Mouse (Mus musculus): ENCODE results near the gene 2010111I01Rik. TPM values are rescaled to one million over a fixed set of nuclear protein-coding genes. Genes with fewer than 3 reads are reported as not detected.

Gene 2010111I01Rik
- polyA plus RNA-seq, 1 experiment, result 174 TPM

GRCm38 (mm10) chr13:62951606-62952005, 13.1 kb upstream of the 2010111I01Rik start:
- no peak for TF ChIP-seq CTCF (IDR thresholded peaks at IDR 0.05; ENCODE audit: borderline replicate concordance, insufficient read depth, low read length)
- TF ChIP-seq POLR2A (IDR thresholded peaks at IDR 0.05; ENCODE audit: low read depth, low read length), result no peak

GRCm38 (mm10) chr13:62952047-62952446, 12.6 kb upstream of the 2010111I01Rik start:
- TF ChIP-seq POLR2A (IDR thresholded peaks at IDR 0.05; ENCODE audit: low read depth, low read length) (no peak), CTCF (IDR thresholded peaks at IDR 0.05; ENCODE audit: borderline replicate concordance, insufficient read depth, low read length) (no peak)
- no peak overlapping the region for H3K4me3 ChIP-seq (ENCODE audit: insufficient read depth, low read length)
- H3K27ac ChIP-seq (ENCODE audit: insufficient read depth, low read length), result no peak overlapping the region
- no peaks in the 10 kb centered on the region for H3K4me1 ChIP-seq (ENCODE audit: control insufficient read depth, insufficient read depth, low read length)

More at GRCm38 (mm10) chr13:62951606-62952005, 13.1 kb upstream of the 2010111I01Rik start:
- no peak overlapping the region for H3K4me3 ChIP-seq (ENCODE audit: insufficient read depth, low read length)
- H3K27ac ChIP-seq (ENCODE audit: insufficient read depth, low read length), result no peak overlapping the region
- no peaks in the 10 kb centered on the region for H3K4me1 ChIP-seq (ENCODE audit: control insufficient read depth, insufficient read depth, low read length)

- TF ChIP-seq POLR2A (IDR thresholded peaks at IDR 0.05; ENCODE audit: low read depth, low read length) (no peak), CTCF (IDR thresholded peaks at IDR 0.05; ENCODE audit: borderline replicate concordance, insufficient read depth, low read length) (no peak)
- no peak overlapping the region for H3K27ac ChIP-seq (ENCODE audit: insufficient read depth, low read length)
- H3K4me1 ChIP-seq (ENCODE audit: control insufficient read depth, insufficient read depth, low read length), result no peaks in the 10 kb centered on the region
- H3K4me3 ChIP-seq (ENCODE audit: insufficient read depth, low read length), result no peak overlapping the region
These were observed 12.1 kb upstream of the 2010111I01Rik start for GRCm38 (mm10) chr13:62952624-62953023.

GRCm38 (mm10) chr13:62955997-62956396, 8.7 kb upstream of the 2010111I01Rik start:
- H3K4me3 ChIP-seq (ENCODE audit: insufficient read depth, low read length), result no peak overlapping the region

GRCm38 (mm10) chr13:62956776-62957175, 7.9 kb upstream of the 2010111I01Rik start:
- Histone ChIP-seq H3K4me1 (ENCODE audit: control insufficient read depth, insufficient read depth, low read length) (no peaks in the 10 kb centered on the region), H3K4me3 (ENCODE audit: insufficient read depth, low read length) (no peak overlapping the region), H3K27ac (ENCODE audit: insufficient read depth, low read length) (no peak overlapping the region)
- no peak for TF ChIP-seq CTCF (IDR thresholded peaks at IDR 0.05; ENCODE audit: borderline replicate concordance, insufficient read depth, low read length)
- no peak for TF ChIP-seq POLR2A (IDR thresholded peaks at IDR 0.05; ENCODE audit: low read depth, low read length)

More at GRCm38 (mm10) chr13:62955997-62956396, 8.7 kb upstream of the 2010111I01Rik start:
- H3K27ac ChIP-seq (ENCODE audit: insufficient read depth, low read length), result no peak overlapping the region
- TF ChIP-seq POLR2A (IDR thresholded peaks at IDR 0.05; ENCODE audit: low read depth, low read length) (no peak), CTCF (IDR thresholded peaks at IDR 0.05; ENCODE audit: borderline replicate concordance, insufficient read depth, low read length) (no peak)
- H3K4me1 ChIP-seq (ENCODE audit: control insufficient read depth, insufficient read depth, low read length), result no peaks in the 10 kb centered on the region

- H3K4me1 ChIP-seq (ENCODE audit: control insufficient read depth, insufficient read depth, low read length), result no peaks in the 10 kb centered on the region
- no peak overlapping the region for H3K27ac ChIP-seq (ENCODE audit: insufficient read depth, low read length)
- TF ChIP-seq POLR2A (IDR thresholded peaks at IDR 0.05; ENCODE audit: low read depth, low read length) (no peak), CTCF (IDR thresholded peaks at IDR 0.05; ENCODE audit: borderline replicate concordance, insufficient read depth, low read length) (no peak)
- no peak overlapping the region for H3K4me3 ChIP-seq (ENCODE audit: insufficient read depth, low read length)
These were observed 1.3 kb upstream of the 2010111I01Rik start for GRCm38 (mm10) chr13:62963358-62963757.

- Histone ChIP-seq H3K27ac (ENCODE audit: insufficient read depth, low read length) (no peak overlapping the region), H3K4me3 (ENCODE audit: insufficient read depth, low read length) (no peak overlapping the region), H3K4me1 (ENCODE audit: control insufficient read depth, insufficient read depth, low read length) (peaks cover 2% of the 10 kb centered on the region)
- TF ChIP-seq POLR2A (IDR thresholded peaks at IDR 0.05; ENCODE audit: low read depth, low read length) (no peak), CTCF (IDR thresholded peaks at IDR 0.05; ENCODE audit: borderline replicate concordance, insufficient read depth, low read length) (no peak)
These were observed 3.5 kb downstream of the 2010111I01Rik start for GRCm38 (mm10) chr13:62968223-62968622.

- peaks cover 2% of the 10 kb centered on the region for H3K4me1 ChIP-seq (ENCODE audit: control insufficient read depth, insufficient read depth, low read length)
- H3K27ac ChIP-seq (ENCODE audit: insufficient read depth, low read length), result no peak overlapping the region
- TF ChIP-seq POLR2A (IDR thresholded peaks at IDR 0.05; ENCODE audit: low read depth, low read length) (no peak), CTCF (IDR thresholded peaks at IDR 0.05; ENCODE audit: borderline replicate concordance, insufficient read depth, low read length) (no peak)
- no peak overlapping the region for H3K4me3 ChIP-seq (ENCODE audit: insufficient read depth, low read length)
These were observed 6.0 kb downstream of the 2010111I01Rik start for GRCm38 (mm10) chr13:62970515-62971269.

- no peak for TF ChIP-seq CTCF (IDR thresholded peaks at IDR 0.05; ENCODE audit: borderline replicate concordance, insufficient read depth, low read length)
- TF ChIP-seq POLR2A (IDR thresholded peaks at IDR 0.05; ENCODE audit: low read depth, low read length), result no peak
- H3K4me3 ChIP-seq (ENCODE audit: insufficient read depth, low read length), result no peak overlapping the region
- H3K27ac ChIP-seq (ENCODE audit: insufficient read depth, low read length), result no peak overlapping the region
- peaks cover 2% of the 10 kb centered on the region for H3K4me1 ChIP-seq (ENCODE audit: control insufficient read depth, insufficient read depth, low read length)
These were observed 7.7 kb downstream of the 2010111I01Rik start for GRCm38 (mm10) chr13:62972403-62972802.

- Histone ChIP-seq H3K4me1 (ENCODE audit: control insufficient read depth, insufficient read depth, low read length) (peaks cover 2% of the 10 kb centered on the region), H3K4me3 (ENCODE audit: insufficient read depth, low read length) (no peak overlapping the region), H3K27ac (ENCODE audit: insufficient read depth, low read length) (no peak overlapping the region)
- TF ChIP-seq CTCF (IDR thresholded peaks at IDR 0.05; ENCODE audit: borderline replicate concordance, insufficient read depth, low read length), result no peak
- TF ChIP-seq POLR2A (IDR thresholded peaks at IDR 0.05; ENCODE audit: low read depth, low read length), result no peak
These were observed 8.4 kb downstream of the 2010111I01Rik start for GRCm38 (mm10) chr13:62973111-62973510.

Data from embryonic fibroblast, embryonic 13.5 days (primary cell).